Mouse (Mus musculus) spleen, adult 2 months (tissue): Measurements from ENCODE around the gene Lypd6b. TPM values are rescaled to one million over a fixed set of nuclear protein-coding genes. Genes with fewer than 3 reads are reported as not detected.

Source experiments
- DNase-seq, 2 experiments: peaks; one replicate each; pipeline versions ENCODE4 v3.0.0 to v3.0.0-alpha.2; 2012 to 2021; ENCODE audit warnings: low spot score in 2 of 2, low read depth in 1 of 2
- H3K27ac ChIP-seq: fragments of 200-500 bp; 2 replicates; pipeline ENCODE4 v1.5.1; 2012; ENCODE audit warnings: low read length, inconsistent platforms; ENCODE audit not compliant: insufficient read depth
- H3K27me3 ChIP-seq: fragments of 200-500 bp; 2 replicates; pipeline ENCODE4 v1.6.1; 2012; ENCODE audit warnings: mild to moderate bottlenecking, moderate library complexity, low read length, inconsistent platforms; ENCODE audit not compliant: control insufficient read depth, insufficient read depth
- H3K36me3 ChIP-seq: fragments of 200-500 bp; 2 replicates; pipeline ENCODE4 v1.6.1; 2012; ENCODE audit warnings: mild to moderate bottlenecking, low read length, inconsistent platforms; ENCODE audit not compliant: control insufficient read depth, insufficient read depth
- H3K4me1 ChIP-seq: fragments of 200-500 bp; 2 replicates; pipeline ENCODE4 v1.6.1; 2011; ENCODE audit warnings: inconsistent platforms; ENCODE audit not compliant: control insufficient read depth, insufficient read depth, insufficient read length
- H3K4me3 ChIP-seq: fragments of 200-500 bp; 2 replicates; pipeline ENCODE4 v1.5.1; 2011; ENCODE audit warnings: mild to moderate bottlenecking, inconsistent platforms; ENCODE audit not compliant: insufficient read depth, insufficient read length; ENCODE audit errors: extremely low read depth
- CTCF ChIP-seq: fragments of 200-500 bp; IDR thresholded peaks from 2 replicates; pipeline ENCODE4 v1.5.1; 2011; ENCODE audit warnings: mild to moderate bottlenecking, inconsistent platforms; ENCODE audit not compliant: insufficient read depth, insufficient read length, insufficient replicate concordance; ENCODE audit errors: extremely low read depth
- POLR2A ChIP-seq: fragments of 200-500 bp; IDR thresholded peaks from 2 replicates; pipeline ENCODE4 v1.6.1; 2011; ENCODE audit warnings: low read depth, low read length, inconsistent platforms
- WGBS: fragments of 180-500 bp; shearing (Covaris S2); methylation state at CpG from one replicate; pipeline ENCODE4 v1.1.7; 2018; 5-methylcytosine and 5-hydroxymethylcytosine counted together
- polyA plus RNA-seq: library from polyadenylated mRNA; depleted of rRNA; stranded (reverse); fragments of >200 nt; gene quantifications from 2 replicates; pipeline ENCODE4 v1.2.3, GENCODE M21; 2012

Lypd6b gene
- polyA plus RNA-seq, 1 experiment, result 0.51 TPM

DNA sequence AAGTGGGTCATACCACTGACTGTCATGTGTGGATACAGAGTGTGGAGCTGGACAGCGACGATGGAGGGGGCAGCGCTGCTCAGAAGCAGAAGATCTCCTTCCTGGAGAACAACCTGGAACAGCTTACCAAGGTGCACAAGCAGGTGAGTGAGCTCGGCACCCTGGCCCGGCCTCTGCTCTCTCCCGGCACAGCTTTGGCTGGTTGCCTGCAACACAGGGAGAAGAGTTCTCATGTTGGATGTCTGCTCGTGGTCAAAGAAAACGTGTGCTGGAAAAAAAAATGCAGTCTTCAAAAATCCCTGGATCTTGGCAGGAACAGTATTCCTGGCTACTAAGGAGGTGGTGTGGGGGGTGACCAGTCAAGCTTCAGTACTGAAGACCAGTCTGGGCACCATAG is 35.3 kb upstream of the Lypd6b start:
- no peaks in the 10 kb centered on the region for H3K36me3 ChIP-seq
- no peak for DNase-seq
- no peaks in the 10 kb centered on the region for H3K27me3 ChIP-seq
- no peak for TF ChIP-seq POLR2A
- TF ChIP-seq CTCF, result no peak
- 86% methylated on average over 8 of the region's 8 CpGs for WGBS
- H3K27ac ChIP-seq, result no peak overlapping the region
- no peaks in the 10 kb centered on the region for H3K4me1 ChIP-seq
- H3K4me3 ChIP-seq, result no peak overlapping the region

- Histone ChIP-seq H3K4me3 (no peak overlapping the region), H3K27me3 (no peaks in the 10 kb centered on the region), H3K27ac (no peak overlapping the region), H3K4me1 (no peaks in the 10 kb centered on the region), H3K36me3 (no peaks in the 10 kb centered on the region)
- no peak for TF ChIP-seq CTCF
- TF ChIP-seq POLR2A, result no peak
- WGBS, result 83% methylated on average over 3 of the region's 3 CpGs
- DNase-seq, result no peak
Observed at GRCm38 (mm10) chr2:49753062-49753461, 34.4 kb upstream of the Lypd6b start.

GRCm38 (mm10) chr2:49755054-49755453 is 32.4 kb upstream of the Lypd6b start:
- Histone ChIP-seq H3K27ac (no peak overlapping the region), H3K27me3 (no peaks in the 10 kb centered on the region), H3K4me3 (no peak overlapping the region), H3K36me3 (no peaks in the 10 kb centered on the region), H3K4me1 (no peaks in the 10 kb centered on the region)
- TF ChIP-seq CTCF (no peak), POLR2A (no peak)
- no peak for DNase-seq
- WGBS, result 68% methylated on average over 2 of the region's 2 CpGs

DNA sequence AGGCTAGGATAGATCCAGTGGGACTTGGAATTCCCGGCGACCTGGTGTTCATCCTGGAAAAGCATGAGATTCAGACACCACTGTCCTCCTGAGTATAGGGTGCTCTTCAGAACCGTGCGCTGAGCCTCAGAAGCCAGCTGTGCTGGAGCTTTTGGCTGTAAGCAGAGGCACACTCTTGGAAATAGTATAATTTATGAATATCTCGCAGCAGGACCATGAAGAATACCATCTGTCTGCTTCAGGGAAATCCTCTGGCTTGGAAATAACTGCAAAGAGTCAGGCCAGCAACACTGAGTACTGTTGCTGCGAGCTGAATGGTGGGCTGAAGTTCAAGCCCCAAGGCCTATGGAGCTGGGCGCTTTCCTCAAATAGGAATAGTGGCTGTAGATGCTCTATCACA is 29.9 kb upstream of the Lypd6b start:
- DNase-seq, result no peak
- H3K27me3 ChIP-seq, result no peaks in the 10 kb centered on the region
- H3K4me3 ChIP-seq, result no peak overlapping the region
- no peak overlapping the region for H3K27ac ChIP-seq
- TF ChIP-seq POLR2A, result no peak
- H3K4me1 ChIP-seq, result no peaks in the 10 kb centered on the region
- 88% methylated on average over 7 of the region's 7 CpGs for WGBS
- H3K36me3 ChIP-seq, result no peaks in the 10 kb centered on the region

DNA sequence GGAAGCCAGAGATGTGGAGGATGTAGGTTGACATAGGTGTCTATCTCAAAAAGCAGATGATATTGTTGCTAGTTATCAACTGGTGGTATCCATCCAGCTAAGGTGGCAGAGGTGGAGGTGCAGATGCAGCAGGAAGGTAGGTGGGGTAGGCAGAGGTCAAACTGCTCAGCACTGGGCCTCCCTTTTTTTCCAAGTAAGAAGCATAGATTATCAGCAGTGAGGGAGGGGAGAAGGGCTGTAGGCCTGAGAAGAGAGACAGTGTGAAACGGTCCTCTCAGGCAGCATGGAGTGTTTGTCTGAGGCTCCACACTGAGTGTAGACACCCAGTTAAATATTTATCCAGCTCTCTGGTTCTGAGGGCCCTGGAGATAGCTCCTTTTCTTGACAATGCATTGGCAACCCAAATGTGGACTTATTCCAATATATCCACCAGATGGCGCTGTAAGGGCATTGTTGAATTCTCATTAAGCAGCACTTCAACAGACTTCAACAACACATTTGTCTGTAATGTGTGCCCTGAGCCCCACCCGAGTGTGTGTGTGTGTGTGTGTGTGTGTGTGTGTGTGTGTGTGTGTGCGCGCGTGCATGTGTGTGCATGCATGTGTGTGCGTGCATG is 23.0 kb upstream of the Lypd6b start:
- peak in 1 of 2 experiments; percentile 27 for DNase-seq
- 46% methylated on average over 7 of the region's 7 CpGs for WGBS

GRCm38 (mm10) chr2:49768916-49769315 is 18.6 kb upstream of the Lypd6b start:
- 85% methylated on average over 2 of the region's 2 CpGs for WGBS
- Histone ChIP-seq H3K4me3 (no peak overlapping the region), H3K36me3 (no peaks in the 10 kb centered on the region), H3K27me3 (no peaks in the 10 kb centered on the region), H3K4me1 (no peaks in the 10 kb centered on the region; the same call in 1 of the 2 replicates), H3K27ac (no peak overlapping the region)
- DNase-seq, result no peak
- TF ChIP-seq POLR2A, result no peak
- no peak for TF ChIP-seq CTCF

More for the DNA sequence above, 23.0 kb upstream of the Lypd6b start:
- Histone ChIP-seq H3K27ac (no peak overlapping the region), H3K27me3 (no peaks in the 10 kb centered on the region), H3K4me3 (no peak overlapping the region), H3K36me3 (no peaks in the 10 kb centered on the region), H3K4me1 (no peaks in the 10 kb centered on the region)
- TF ChIP-seq POLR2A, result no peak
- TF ChIP-seq CTCF, result no peak

DNA sequence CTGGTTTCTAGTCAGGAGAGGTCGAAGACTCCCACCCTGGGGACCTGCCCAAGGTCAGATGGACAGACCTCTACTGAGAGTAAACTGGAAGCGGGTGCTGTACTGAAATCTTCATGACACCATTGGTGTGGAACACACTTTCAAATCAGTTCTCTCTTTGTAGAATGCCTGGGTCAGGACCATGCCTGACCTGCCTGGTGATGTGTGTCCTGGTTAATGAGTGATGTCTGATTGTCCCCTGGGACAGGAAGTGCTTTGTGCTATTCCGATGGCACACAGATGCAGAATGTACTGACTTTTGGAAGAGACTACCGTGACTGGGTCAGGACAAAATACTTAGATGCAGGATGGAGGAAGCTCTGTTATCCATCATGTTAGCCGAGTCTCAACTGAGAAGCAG is 17.0 kb upstream of the Lypd6b start:
- H3K36me3 ChIP-seq, result no peaks in the 10 kb centered on the region
- TF ChIP-seq CTCF, result no peak
- no peak for TF ChIP-seq POLR2A
- DNase-seq, result no peak
- no peaks in the 10 kb centered on the region for H3K27me3 ChIP-seq
- no peaks in the 10 kb centered on the region; the same call in 1 of the 2 replicates for H3K4me1 ChIP-seq
- H3K27ac ChIP-seq, result no peak overlapping the region
- 74% methylated on average over 5 of the region's 5 CpGs for WGBS
- no peak overlapping the region for H3K4me3 ChIP-seq
